Mouse (Mus musculus): Measurements from ENCODE around the gene Cdc42bpb.
A peak's percentile ranks its signal among the peaks of the same experiment; 100 is the strongest.

Gene Cdc42bpb

GRCm38 (mm10) chr12:111377376-111377973, at the start of gene Cdc42bpb:
Gene Cdc42bpb (minus strand): TSS chr12:111377718.
- DNase-seq: peak; percentile 96

- peak; percentile 89 for DNase-seq
Measured at GRCm38 (mm10) chr12:111425789-111426460, 48.4 kb upstream of the Cdc42bpb start.

DNA sequence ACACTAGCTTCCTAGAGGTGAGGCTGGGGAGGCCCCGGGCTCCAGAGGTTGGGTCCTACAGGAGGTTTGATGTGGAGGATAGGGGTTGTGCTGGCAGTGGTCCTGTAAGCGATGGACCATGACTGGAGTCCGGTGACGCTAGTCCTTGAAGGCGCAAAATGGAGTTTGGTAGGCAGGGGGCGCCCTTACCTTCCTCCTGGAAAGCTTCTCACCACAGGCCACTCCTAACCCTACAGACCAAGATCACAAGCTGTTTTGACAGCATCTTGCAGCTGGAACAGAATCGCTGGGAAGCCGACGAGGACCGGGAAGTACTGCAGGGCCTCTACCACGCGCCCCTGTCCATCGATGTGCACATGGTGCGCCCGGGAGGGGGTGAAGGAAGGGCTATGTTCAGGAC, 47.7 kb upstream of the Cdc42bpb start:
- DNase-seq: peak; percentile 74

DNA sequence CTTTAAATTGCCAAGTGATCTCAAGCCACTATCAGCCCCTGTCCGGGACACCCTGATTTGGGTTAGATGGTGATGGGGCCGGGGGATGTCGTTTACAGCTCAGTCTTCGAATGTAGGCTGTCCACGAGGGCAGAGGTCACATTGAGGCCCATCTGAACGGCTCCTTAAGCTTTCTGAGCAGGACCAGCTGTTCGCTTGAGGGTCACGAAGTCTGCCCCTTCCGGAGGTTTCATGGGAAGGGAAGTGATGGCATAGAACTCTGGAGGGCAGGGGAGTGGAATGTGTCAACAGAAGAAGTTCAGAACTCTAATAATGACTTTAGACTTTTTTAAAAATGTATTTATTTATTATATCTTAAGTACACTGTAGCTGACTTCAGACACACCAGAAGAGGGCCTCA, 47.0 kb upstream of the Cdc42bpb start:
- no peak for DNase-seq

- DNase-seq: no peak
Measured at GRCm38 (mm10) chr12:111423570-111424129, 46.1 kb upstream of the Cdc42bpb start.

DNA sequence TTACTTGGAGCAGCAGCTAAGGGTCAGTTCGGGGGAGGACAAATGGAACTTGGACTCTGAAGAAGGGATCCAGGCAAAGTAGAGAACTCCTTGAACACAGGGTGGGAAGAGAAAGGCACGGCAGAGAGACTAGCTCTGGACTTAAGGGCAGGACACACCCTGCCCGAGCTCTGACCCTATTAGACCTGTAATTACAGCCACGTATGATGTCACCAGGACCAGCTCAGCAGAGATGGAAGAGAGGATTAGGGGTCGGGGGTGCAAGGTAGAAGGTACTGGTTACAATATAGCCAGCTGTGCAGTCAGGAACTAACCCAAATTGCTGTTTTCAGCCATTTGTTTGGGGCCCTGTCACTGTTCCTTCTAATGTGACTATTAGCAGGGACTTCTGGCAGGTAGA, 45.3 kb upstream of the Cdc42bpb start:
- no peak for DNase-seq

GRCm38 (mm10) chr12:111420946-111421709, 43.6 kb upstream of the Cdc42bpb start:
- no peak for DNase-seq

- DNase-seq: no peak
Measured at GRCm38 (mm10) chr12:111419918-111420317, 42.4 kb upstream of the Cdc42bpb start.

- DNase-seq: no peak
Measured at GRCm38 (mm10) chr12:111416921-111417779, 39.6 kb upstream of the Cdc42bpb start, which contains the start of gene Exoc3l4. Gene Exoc3l4 (plus strand): TSS chr12:111417017.

DNA sequence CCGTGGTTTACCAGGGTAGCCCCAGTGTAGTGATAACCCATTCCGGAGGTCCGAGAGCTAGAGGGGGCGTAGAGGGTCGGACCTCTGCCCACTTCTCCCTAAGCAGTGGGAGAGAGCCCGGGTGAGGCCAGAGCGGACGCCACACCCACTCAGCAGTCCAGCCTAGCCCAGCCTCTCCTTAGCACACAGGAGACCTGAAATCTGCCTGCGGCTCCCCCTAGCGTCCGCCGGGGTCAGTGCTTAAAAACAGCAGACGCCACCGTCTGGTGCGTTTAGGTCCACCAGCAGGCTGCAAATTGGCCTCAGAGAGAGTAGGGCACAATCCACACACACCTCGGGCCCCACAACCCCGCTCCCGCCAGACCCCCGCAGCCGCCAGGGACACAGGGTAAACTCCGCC, 35.8 kb upstream of the Cdc42bpb start:
- peak; percentile 84 for DNase-seq

DNA sequence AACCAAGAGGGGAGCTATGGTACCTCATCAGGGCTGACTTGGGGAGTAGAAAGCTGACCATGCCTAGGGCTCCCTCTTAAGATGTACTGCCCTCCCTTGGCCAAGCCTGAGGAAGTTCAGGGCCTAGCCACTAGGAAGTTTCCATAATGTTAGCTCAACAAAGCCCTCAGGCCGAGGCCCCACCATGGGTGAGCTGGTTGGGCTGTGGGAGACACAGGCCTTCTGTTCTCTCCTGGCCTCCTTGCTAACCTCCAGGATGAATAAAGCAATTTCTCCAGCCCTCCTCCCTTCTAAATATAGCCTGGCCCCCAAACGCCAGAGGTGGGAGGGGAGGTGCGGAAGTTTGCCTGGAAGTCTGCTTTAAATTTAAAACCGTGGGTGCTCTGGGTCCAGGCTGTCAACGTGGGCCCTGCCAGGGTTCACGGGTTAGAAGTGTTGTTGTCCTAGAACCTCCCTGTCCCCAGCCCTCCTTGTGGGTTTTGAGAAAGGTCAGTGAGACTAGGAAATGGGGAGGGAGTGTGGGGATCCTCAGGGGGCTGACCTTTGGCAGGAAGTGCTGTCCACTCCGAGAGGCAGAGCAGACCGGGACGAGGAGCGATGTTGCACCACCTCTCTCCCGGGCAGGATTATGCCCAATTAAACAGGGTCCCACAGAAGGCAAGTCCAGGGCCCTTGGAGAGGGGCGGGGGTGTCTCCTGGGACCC, 35.2 kb upstream of the Cdc42bpb start:
- DNase-seq: no peak

GRCm38 (mm10) chr12:111411631-111412355, 34.3 kb upstream of the Cdc42bpb start:
- DNase-seq: no peak

DNA sequence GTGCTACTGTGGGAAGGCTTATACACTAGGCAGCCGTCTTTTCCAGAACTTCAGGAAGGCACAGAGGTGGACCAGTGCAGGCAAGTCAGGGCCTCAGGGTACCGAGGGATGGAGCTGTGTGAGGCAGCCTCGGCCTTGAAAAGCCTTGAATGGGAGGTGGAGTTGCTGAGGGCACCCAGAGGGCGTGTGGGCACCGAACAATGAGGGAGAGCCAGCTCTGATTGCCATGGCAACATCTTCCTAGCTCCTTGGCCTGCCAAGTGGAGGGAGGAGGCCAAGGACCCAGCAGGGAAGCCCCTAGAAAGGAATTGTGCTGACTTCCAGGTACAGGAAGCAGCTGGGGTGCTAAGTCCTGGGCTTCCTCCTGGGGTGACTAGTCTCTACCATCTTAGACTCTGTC, 32.1 kb upstream of the Cdc42bpb start:
- no peak for DNase-seq

GRCm38 (mm10) chr12:111406622-111407021, 29.1 kb upstream of the Cdc42bpb start, which contains the start of gene Lbhd2:
Gene Lbhd2 (plus strand): TSS chr12:111406809.
- no peak for DNase-seq

DNA sequence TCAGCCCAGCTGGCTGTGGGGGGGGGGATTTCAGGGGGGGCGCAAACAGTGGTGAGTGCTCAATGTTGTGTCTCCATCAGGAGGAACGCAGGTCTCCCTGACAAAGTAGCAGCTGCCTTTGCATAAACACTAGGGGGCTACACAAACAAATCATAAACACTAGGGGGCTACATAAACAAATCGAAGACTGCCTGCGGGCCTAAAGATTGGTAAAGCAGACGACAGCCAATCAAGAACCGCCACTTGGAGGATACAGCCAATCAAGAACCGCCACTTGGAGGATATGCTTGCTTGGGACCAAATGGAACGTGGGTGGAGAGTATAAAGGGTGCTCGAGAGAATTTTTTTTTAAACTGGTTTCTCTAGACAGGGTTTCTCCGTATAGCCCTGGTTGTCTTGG, 27.4 kb upstream of the Cdc42bpb start:
- no peak for DNase-seq

DNA sequence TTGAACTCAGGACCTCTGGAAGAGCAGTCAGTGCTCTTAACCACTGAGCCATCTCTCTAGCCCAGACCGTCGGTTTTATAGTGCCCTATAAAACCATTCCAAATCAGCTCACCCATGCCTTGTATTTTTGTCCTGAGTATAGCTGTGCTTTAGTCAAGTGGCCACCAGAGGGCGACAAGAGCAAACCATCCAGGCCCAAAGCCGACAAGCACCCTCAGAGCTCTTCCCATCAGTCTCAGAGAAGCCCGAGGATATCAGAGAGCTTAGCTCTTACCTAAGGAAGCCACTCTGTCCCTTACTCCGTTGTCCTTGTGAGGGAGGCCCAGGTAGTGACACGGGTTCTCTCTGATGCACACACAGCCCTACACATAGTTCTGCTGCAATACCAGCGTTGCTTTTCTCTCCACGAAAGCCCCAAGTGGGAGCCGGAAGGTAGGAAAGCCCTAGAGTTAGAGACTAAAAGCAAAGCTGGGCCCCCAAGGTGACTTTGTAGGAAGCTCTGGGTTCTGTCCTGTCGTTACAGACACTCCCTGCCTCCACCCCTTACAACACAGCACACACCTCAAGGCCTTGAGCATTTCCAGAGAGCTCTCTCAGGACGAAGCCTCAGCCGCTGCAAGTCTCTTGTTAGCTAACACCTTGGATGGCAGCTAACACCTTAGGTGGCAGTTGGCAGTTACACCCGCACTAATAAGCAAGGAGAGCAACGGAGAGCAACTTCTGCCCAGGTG, 24.1 kb upstream of the Cdc42bpb start:
- DNase-seq: peak; percentile 77

- DNase-seq: no peak
Measured at GRCm38 (mm10) chr12:111396997-111397396, 19.5 kb upstream of the Cdc42bpb start.

GRCm38 (mm10) chr12:111394008-111394407, 16.5 kb upstream of the Cdc42bpb start:
- DNase-seq: no peak

DNA sequence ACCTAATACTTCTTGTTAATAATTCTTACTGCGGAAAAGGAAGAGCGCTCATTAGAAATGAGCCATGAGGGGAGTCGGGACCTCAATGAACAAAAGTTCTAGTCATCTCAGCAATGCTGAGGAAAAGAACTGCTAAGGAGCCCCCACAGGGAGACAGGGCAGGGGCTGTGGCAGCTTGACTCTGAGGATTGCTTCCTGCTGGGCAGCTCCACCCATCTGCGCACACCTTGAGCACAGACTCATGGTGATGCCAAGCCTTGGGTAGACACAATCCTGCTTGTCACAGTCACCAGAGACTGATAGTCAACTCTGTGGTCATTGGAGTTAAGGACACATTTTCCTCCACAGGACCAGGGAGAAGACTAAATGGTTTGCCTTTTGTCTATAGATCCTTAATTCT, 9.6 kb upstream of the Cdc42bpb start:
- no peak for DNase-seq

DNA sequence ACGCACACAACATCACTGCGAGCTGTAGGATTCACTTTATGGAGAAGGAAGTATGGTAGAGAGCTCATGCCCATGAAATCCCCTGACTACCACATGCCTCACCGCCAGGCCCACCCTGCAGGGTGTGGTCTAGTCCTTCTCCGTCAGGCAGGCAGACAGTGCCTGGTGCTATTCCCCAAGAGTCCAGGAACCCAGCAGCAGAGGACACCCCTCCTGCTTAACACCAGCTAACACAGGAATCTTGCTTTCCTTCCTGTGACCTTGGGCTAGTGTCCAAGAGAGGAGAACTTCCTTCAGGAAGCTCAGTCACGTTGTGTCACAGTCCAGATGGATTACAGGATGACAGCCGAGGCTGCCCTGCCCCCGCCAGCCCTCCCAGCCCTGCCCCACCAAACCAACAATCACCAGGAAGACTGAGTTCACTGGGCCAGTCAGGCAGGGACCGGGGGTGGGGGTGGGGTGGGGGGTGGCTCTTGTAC, 9.2 kb upstream of the Cdc42bpb start:
- DNase-seq: no peak

All from cerebellum, adult 11 months (tissue).